Mouse (Mus musculus) mouse trophoblast stem cell (cell line): ENCODE data around the gene Abca2.
"Not testable (repeated sequence)": the region's sequence is repeated elsewhere in the genome, so short reads cannot be mapped to it uniquely, and the experiment has no call there.

Experiments
- in situ Hi-C, 2 experiments: fragments of 300-500 bp; cut with MseI, MboI; formaldehyde crosslinking; loops; 2 replicates in 1 of 2; 3 replicates in 1 of 2; pipeline ENCODE4 v1.15.1; 2025

Gene Abca2

GRCm38 (mm10) chr2:25428442-25429236 is at the start of gene Abca2:
Abca2 (plus strand) TSS chr2:25428703.
- in situ Hi-C loops: loop anchor here in 1 of 2 experiments (5.0 kb wide), 1 partner anchor 54 kb away; no protein-coding TSS in a partner anchor

GRCm38 (mm10) chr2:25384492-25384891 is 44.0 kb upstream of the Abca2 start:
- in situ Hi-C loops: no loop called here

GRCm38 (mm10) chr2:25391266-25391665 is 37.2 kb upstream of the Abca2 start:
- in situ Hi-C loops: no loop called here

GRCm38 (mm10) chr2:25394281-25395221 is 34.0 kb upstream of the Abca2 start:
- in situ Hi-C loops: no loop called here

GRCm38 (mm10) chr2:25395721-25396596 is 32.5 kb upstream of the Abca2 start, which contains the start of gene Entpd2:
Entpd2 (plus strand) TSS chr2:25395874.
- in situ Hi-C loops: no loop called here

- in situ Hi-C loops: no loop called here
Observed at GRCm38 (mm10) chr2:25396597-25396983, 31.9 kb upstream of the Abca2 start.

GRCm38 (mm10) chr2:25397010-25397409 is 31.5 kb upstream of the Abca2 start:
- in situ Hi-C loops: no loop called here

GRCm38 (mm10) chr2:25398065-25398464 is 30.4 kb upstream of the Abca2 start:
- in situ Hi-C loops: no loop called here

- in situ Hi-C loops: no loop called here
Observed at GRCm38 (mm10) chr2:25399051-25399450, 29.5 kb upstream of the Abca2 start, which contains the start of gene Npdc1. Npdc1 (plus strand) TSS chr2:25399351.

GRCm38 (mm10) chr2:25400291-25400690 is 28.2 kb upstream of the Abca2 start:
- in situ Hi-C loops: no loop called here

- in situ Hi-C loops: no loop called here
Observed at GRCm38 (mm10) chr2:25400764-25401163, 27.7 kb upstream of the Abca2 start.

GRCm38 (mm10) chr2:25402377-25402971 is 26.0 kb upstream of the Abca2 start:
- in situ Hi-C loops: no loop called here

- in situ Hi-C loops: no loop called here
Observed at GRCm38 (mm10) chr2:25402972-25403601, 25.4 kb upstream of the Abca2 start.

GRCm38 (mm10) chr2:25403994-25404393 is 24.5 kb upstream of the Abca2 start:
- in situ Hi-C loops: no loop called here

GRCm38 (mm10) chr2:25408908-25409307 is 19.6 kb upstream of the Abca2 start:
- in situ Hi-C loops: no loop called here

GRCm38 (mm10) chr2:25413436-25413835 is 15.1 kb upstream of the Abca2 start:
- in situ Hi-C loops: not testable (repeated sequence)

GRCm38 (mm10) chr2:25417426-25417825 is 11.1 kb upstream of the Abca2 start:
- in situ Hi-C loops: no loop called here

GRCm38 (mm10) chr2:25421896-25422295 is 6.6 kb upstream of the Abca2 start:
- in situ Hi-C loops: loop anchor here in 1 of 2 experiments (5.0 kb wide), 1 partner anchor 65 kb away; no protein-coding TSS in a partner anchor

- in situ Hi-C loops: loop anchor here in 1 of 2 experiments (5.0 kb wide), 1 partner anchor 65 kb away; no protein-coding TSS in a partner anchor
Observed at GRCm38 (mm10) chr2:25422587-25423410, 5.7 kb upstream of the Abca2 start, which contains the start of gene Fut7. Fut7 (plus strand) TSS chr2:25423267.
